Mouse (Mus musculus): Measurements from ENCODE around the gene Fbxl19.

GRCm38 (mm10) chr7:127772080-127772479 is 27.7 kb downstream of the Fbxl19 start:
- TF ChIP-seq POLR2A (IDR thresholded peaks at IDR 0.05; ENCODE audit: insufficient read depth, low read depth, low read length) (no peak), CTCF (IDR thresholded peaks at IDR 0.05; ENCODE audit: insufficient read depth, low read depth, low read length) (no peak)

All from olfactory bulb, adult 2 months (tissue).